Mouse (Mus musculus): ENCODE data around the gene Rflna. TPM values are rescaled to one million over a fixed set of nuclear protein-coding genes. Genes with fewer than 3 reads are reported as not detected.

Rflna gene
- polyA plus RNA-seq, 1 experiment = 4.5 TPM

DNA sequence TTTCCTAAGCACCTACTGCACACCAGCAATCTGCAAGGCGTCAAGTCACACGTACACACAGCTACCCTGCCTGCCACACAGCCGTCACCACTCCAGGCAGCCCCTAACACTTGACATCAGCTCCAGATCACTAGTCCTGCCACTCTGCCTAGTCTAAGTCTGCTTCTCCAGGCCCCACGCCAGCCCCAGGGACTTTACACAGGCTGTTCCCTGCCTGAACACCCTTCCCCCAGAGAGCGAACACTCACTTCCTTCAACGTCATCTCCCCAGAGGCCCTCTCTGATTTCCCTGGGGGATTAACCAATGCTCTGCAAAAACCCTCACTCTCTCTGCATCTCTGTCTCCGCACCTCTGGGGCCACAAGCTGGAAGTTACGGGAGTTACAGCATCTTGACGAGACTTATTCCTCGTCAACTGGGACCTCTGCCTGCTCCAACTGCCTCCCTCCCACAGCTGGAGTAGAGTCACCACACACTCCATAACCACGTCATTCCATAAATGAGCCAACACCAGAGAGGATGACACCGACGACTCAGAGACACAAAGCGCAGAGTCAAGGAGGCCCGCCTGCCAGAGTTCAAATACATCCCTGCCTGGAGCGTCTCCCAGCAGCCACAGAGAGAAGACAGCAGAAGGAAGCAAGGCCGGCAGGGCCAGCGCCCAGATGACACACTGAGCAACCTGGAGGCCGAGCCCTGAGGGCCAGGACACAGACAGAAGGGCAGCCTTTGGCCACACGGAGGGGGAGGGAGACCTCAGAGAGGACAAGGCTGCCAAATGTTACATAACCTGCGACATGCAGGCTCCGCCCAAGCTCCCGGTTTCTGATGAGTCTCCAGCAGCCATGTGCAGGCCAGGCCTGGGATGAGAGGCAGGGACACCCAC lies 49.8 kb downstream of the Rflna start:
- peaks cover 37% of the 10 kb centered on the region for H3K4me1 ChIP-seq (replicated peaks; ENCODE audit: control insufficient read depth, insufficient read depth, low read length)
- no peaks in the 10 kb centered on the region for H3K27me3 ChIP-seq (ENCODE audit: control insufficient read depth, insufficient read depth, low read length)
- H3K4me3 ChIP-seq (ENCODE audit: control insufficient read depth, insufficient read depth, low read length) = no peak overlapping the region
- TF ChIP-seq POLR2A (IDR thresholded peaks at IDR 0.05; ENCODE audit: control insufficient read depth, extremely low read depth, insufficient read depth, low read length, poor library complexity) (no peak), CTCF (IDR thresholded peaks at IDR 0.05; ENCODE audit: borderline replicate concordance, control insufficient read depth, extremely low read depth, insufficient read depth, low read length, poor library complexity) (no peak)
- peaks cover 7% of the 10 kb centered on the region; the same call in 1 of the 2 replicates for H3K36me3 ChIP-seq (ENCODE audit: control insufficient read depth, insufficient read depth, low read length)
- H3K27ac ChIP-seq (ENCODE audit: control insufficient read depth, insufficient read depth, low read length) = no peak overlapping the region
- 92% methylated on average over 23 of the region's 23 CpGs for WGBS
- DNase-seq = no peak

DNA sequence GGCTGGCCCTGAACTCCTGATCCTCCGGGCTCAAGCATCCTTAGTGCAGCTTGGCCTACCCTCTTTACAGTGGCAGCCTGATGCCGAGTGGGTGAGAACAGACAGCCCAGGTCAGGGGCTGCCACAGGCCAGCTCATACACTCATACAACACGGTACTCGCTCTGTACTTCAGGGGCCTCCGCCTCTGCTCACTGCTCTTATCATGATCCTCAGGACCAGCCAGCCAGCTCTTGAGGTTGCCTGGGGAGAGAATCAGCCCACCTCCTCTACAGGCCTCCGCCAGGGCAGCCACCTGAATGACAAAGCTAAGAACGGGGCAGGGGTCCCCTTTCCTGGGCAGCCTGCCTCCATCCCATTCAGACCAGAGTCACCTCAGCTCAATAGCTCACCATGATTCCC lies 50.6 kb downstream of the Rflna start:
- H3K4me1 ChIP-seq (replicated peaks; ENCODE audit: control insufficient read depth, insufficient read depth, low read length) = peaks cover 43% of the 10 kb centered on the region
- no peak overlapping the region for H3K27ac ChIP-seq (ENCODE audit: control insufficient read depth, insufficient read depth, low read length)

DNA sequence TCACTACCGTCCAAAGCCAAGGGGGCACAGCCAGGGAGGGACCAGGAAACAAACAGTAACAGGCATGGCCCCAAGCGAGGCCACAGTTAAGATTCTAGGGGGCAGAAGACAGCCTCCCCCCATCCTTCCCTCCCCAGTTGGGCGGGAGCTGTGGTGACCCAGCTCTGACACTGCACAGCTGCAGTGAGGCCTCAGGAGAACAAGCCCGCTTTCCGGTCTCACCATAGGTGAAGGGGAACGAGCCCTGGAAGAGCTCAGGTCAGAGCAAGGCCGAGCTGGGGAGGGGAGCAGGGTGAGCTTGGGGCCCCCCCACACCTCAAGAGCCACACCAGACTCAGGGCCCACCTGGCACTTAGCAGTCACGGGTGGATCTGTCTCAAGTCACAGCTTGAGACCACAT lies 52.9 kb downstream of the Rflna start:
- 0 out of 2 replicates have a peak overlapping the region, but pooled peaks have one; percentile 0 for H3K4me3 ChIP-seq (ENCODE audit: control insufficient read depth, insufficient read depth, low read length)
- H3K4me1 ChIP-seq (replicated peaks; ENCODE audit: control insufficient read depth, insufficient read depth, low read length) = peaks cover 50% of the 10 kb centered on the region
- H3K27ac ChIP-seq (ENCODE audit: control insufficient read depth, insufficient read depth, low read length) = no peak overlapping the region
- no peaks in the 10 kb centered on the region for H3K36me3 ChIP-seq (ENCODE audit: control insufficient read depth, insufficient read depth, low read length)
- H3K27me3 ChIP-seq (ENCODE audit: control insufficient read depth, insufficient read depth, low read length) = no peaks in the 10 kb centered on the region
- DNase-seq = peak; percentile 51
- no peak for TF ChIP-seq CTCF (IDR thresholded peaks at IDR 0.05; ENCODE audit: borderline replicate concordance, control insufficient read depth, extremely low read depth, insufficient read depth, low read length, poor library complexity)
- no peak for TF ChIP-seq POLR2A (IDR thresholded peaks at IDR 0.05; ENCODE audit: control insufficient read depth, extremely low read depth, insufficient read depth, low read length, poor library complexity)
- WGBS = 8% methylated on average over 8 of the region's 8 CpGs

More for the DNA sequence above, 50.6 kb downstream of the Rflna start:
- H3K36me3 ChIP-seq (ENCODE audit: control insufficient read depth, insufficient read depth, low read length) = peaks cover 4% of the 10 kb centered on the region; the same call in 1 of the 2 replicates
- 97% methylated on average over 7 of the region's 7 CpGs for WGBS
- H3K27me3 ChIP-seq (ENCODE audit: control insufficient read depth, insufficient read depth, low read length) = no peaks in the 10 kb centered on the region
- DNase-seq = no peak
- TF ChIP-seq CTCF (IDR thresholded peaks at IDR 0.05; ENCODE audit: borderline replicate concordance, control insufficient read depth, extremely low read depth, insufficient read depth, low read length, poor library complexity) (no peak), POLR2A (IDR thresholded peaks at IDR 0.05; ENCODE audit: control insufficient read depth, extremely low read depth, insufficient read depth, low read length, poor library complexity) (no peak)
- no peak overlapping the region for H3K4me3 ChIP-seq (ENCODE audit: control insufficient read depth, insufficient read depth, low read length)

DNA sequence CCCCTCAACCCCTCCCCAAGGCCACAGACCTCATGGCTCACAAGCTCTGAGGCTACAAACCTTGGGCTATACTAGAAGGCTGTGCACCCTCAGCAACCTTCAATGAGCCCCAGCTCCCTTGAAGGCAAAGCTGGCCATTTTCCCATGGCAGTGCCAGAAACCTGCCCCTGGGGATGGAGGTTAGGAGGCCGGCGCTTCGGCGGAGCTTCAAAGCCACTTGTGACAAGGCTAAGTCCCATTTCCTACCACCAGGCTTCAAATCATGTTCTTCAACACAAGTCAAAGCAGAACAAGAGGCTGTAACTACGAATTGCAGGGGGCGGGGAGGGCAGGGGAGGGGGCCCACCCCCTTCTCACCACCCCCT lies 53.3 kb downstream of the Rflna start:
- peaks cover 50% of the 10 kb centered on the region for H3K4me1 ChIP-seq (replicated peaks; ENCODE audit: control insufficient read depth, insufficient read depth, low read length)

DNA sequence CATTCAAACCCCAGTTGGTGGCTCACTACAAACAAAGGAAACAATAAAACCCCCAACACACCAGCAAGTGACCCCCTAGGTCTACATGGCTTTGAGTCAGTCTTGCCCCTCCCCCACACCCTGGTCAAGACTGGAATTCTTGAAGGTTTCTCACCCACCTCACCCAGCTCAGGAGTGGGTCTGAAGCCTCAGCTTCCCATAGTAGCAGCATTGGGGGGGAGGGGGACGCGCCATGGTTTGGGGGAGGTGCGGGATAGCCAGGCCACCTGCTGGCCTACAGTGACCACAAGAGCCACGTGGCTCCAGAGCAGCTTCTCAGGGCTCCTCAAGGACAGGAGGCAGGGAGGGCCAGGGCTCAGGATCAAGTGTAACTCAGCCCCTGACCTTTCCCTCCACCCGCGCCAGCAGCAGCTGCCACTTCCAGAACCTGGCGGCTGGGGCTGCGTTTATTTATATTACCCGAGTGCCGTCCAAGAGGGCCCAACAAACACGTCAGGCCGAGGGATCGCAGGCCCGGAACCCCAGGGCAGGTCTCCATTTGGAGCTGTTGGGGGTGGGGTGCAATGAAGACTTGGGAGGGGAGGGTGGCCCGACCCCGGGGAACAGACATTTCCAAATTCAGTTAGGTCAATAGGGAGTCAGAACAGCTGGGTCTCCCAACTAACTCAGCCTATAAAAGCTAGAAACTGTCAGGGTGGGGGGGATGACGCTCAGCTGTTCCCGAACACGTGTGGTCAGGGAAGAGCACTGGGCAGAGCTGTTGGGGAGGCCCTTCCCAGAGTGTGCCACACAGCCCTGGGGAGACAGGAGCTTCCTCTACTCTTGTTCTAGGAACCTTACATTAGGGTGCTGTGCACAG lies 53.9 kb downstream of the Rflna start:
- no peaks in the 10 kb centered on the region for H3K27me3 ChIP-seq (ENCODE audit: control insufficient read depth, insufficient read depth, low read length)
- H3K4me1 ChIP-seq (replicated peaks; ENCODE audit: control insufficient read depth, insufficient read depth, low read length) = peaks cover 50% of the 10 kb centered on the region
- H3K4me3 ChIP-seq (ENCODE audit: control insufficient read depth, insufficient read depth, low read length) = peak overlapping the region; percentile 21; the same call in 1 of the 2 replicates
- no peaks in the 10 kb centered on the region for H3K36me3 ChIP-seq (ENCODE audit: control insufficient read depth, insufficient read depth, low read length)
- no peak for DNase-seq
- TF ChIP-seq POLR2A (IDR thresholded peaks at IDR 0.05; ENCODE audit: control insufficient read depth, extremely low read depth, insufficient read depth, low read length, poor library complexity) (no peak), CTCF (IDR thresholded peaks at IDR 0.05; ENCODE audit: borderline replicate concordance, control insufficient read depth, extremely low read depth, insufficient read depth, low read length, poor library complexity) (no peak)
- no peak overlapping the region for H3K27ac ChIP-seq (ENCODE audit: control insufficient read depth, insufficient read depth, low read length)
- 21% methylated on average over 19 of the region's 19 CpGs for WGBS

More for the DNA sequence above, 53.3 kb downstream of the Rflna start:
- no peaks in the 10 kb centered on the region for H3K27me3 ChIP-seq (ENCODE audit: control insufficient read depth, insufficient read depth, low read length)
- 24% methylated on average over 6 of the region's 6 CpGs for WGBS
- H3K27ac ChIP-seq (ENCODE audit: control insufficient read depth, insufficient read depth, low read length) = no peak overlapping the region
- 0 out of 2 replicates have a peak overlapping the region, but pooled peaks have one; percentile 0 for H3K4me3 ChIP-seq (ENCODE audit: control insufficient read depth, insufficient read depth, low read length)
- DNase-seq = no peak
- no peaks in the 10 kb centered on the region for H3K36me3 ChIP-seq (ENCODE audit: control insufficient read depth, insufficient read depth, low read length)
- no peak for TF ChIP-seq CTCF (IDR thresholded peaks at IDR 0.05; ENCODE audit: borderline replicate concordance, control insufficient read depth, extremely low read depth, insufficient read depth, low read length, poor library complexity)
- TF ChIP-seq POLR2A (IDR thresholded peaks at IDR 0.05; ENCODE audit: control insufficient read depth, extremely low read depth, insufficient read depth, low read length, poor library complexity) = no peak

Data from thymus, adult 2 months (tissue).